Mouse (Mus musculus): ENCODE data around the gene Gm17124. TPM values are rescaled to one million over a fixed set of nuclear protein-coding genes. Genes with fewer than 3 reads are reported as not detected.
"Not testable (repeated sequence)": the region's sequence is repeated elsewhere in the genome, so short reads cannot be mapped to it uniquely, and the experiment has no call there.

The Gm17124 gene
- total RNA-seq (2012; rRNA removed) = not detected in 2 replicates

DNA sequence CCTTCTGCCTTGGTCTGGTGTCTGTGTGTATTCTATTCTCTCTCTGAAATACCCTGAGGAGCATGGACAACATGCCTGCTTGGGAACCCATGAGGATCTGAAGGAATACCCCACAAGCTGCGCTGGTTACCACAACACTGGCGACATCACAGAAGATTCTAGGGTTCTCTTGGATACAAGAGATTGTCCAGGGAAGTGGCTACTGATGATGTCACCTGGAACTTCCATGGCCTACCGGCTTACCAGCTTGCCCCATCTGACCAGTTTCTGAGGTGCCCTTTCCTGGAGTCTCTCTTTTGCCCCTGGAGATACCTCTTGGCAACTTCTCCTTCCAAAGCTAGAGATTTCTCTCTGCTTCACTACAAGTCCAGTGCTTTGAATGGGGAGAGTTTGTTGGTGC lies at the start of gene Gm17124:
Gene Gm17124 (minus strand): TSS at position 101 of the 400 bp plus-strand sequence.
- in situ Hi-C loops (cut with MboI; ENCODE audit: low sequenced_read_pairs in 2 of 2, unreplicated experiment in 2 of 2); H3K36me3 ChIP-seq (ENCODE audit: control insufficient read depth, insufficient read depth, low read length, poor library complexity, severe bottlenecking); H3K9ac ChIP-seq (ENCODE audit: insufficient read depth, low read depth, low read length, poor library complexity, severe bottlenecking); H3K9me3 ChIP-seq (ENCODE audit: control insufficient read depth, insufficient read depth, low read depth, low read length); H3K4me3 ChIP-seq (ENCODE audit: insufficient read depth in 1 of 2, low read depth in 1 of 2, low read length in 2 of 2, poor library complexity in 1 of 2, severe bottlenecking in 1 of 2); H3K4me1 ChIP-seq (ENCODE audit: control insufficient read depth in 2 of 2, insufficient read depth in 2 of 2, low read length in 2 of 2, poor library complexity in 1 of 2); DNase-seq (ENCODE audit: low read depth, low spot score); H3K27ac ChIP-seq (ENCODE audit: insufficient read depth, low read depth, low read length, poor library complexity, severe bottlenecking): not testable (repeated sequence)

DNA sequence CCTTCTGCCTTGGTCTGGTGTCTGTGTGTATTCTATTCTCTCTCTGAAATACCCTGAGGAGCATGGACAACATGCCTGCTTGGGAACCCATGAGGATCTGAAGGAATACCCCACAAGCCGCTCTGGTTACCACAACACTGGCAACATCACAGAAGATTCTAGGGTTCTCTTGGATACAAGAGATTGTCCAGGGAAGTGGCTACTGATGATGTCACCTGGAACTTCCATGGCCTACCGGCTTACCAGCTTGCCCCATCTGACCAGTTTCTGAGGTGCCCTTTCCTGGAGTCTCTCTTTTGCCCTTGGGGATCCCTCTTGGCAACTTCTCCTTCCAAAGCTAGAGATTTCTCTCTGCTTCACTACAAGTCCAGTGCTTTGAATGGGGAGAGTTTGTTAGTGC lies 42.1 kb upstream of the Gm17124 start, which contains the start of gene Gm3633:
Gene Gm3633 (minus strand): TSS at position 101 of the 400 bp plus-strand sequence.
- H3K36me3 ChIP-seq (ENCODE audit: control insufficient read depth, insufficient read depth, low read length, poor library complexity, severe bottlenecking); H3K4me3 ChIP-seq (ENCODE audit: insufficient read depth in 1 of 2, low read depth in 1 of 2, low read length in 2 of 2, poor library complexity in 1 of 2, severe bottlenecking in 1 of 2); H3K4me1 ChIP-seq (ENCODE audit: control insufficient read depth in 2 of 2, insufficient read depth in 2 of 2, low read length in 2 of 2, poor library complexity in 1 of 2); H3K9me3 ChIP-seq (ENCODE audit: control insufficient read depth, insufficient read depth, low read depth, low read length); DNase-seq (ENCODE audit: low read depth, low spot score); H3K27ac ChIP-seq (ENCODE audit: insufficient read depth, low read depth, low read length, poor library complexity, severe bottlenecking); in situ Hi-C loops (cut with MboI; ENCODE audit: low sequenced_read_pairs in 2 of 2, unreplicated experiment in 2 of 2); H3K9ac ChIP-seq (ENCODE audit: insufficient read depth, low read depth, low read length, poor library complexity, severe bottlenecking): not testable (repeated sequence)

Other genes starting within 250 kb of the Gm17124 start
- gene Gm8005, start 160.2 kb downstream of the Gm17124 start, total RNA-seq (2012; rRNA removed) = not detected in 2 replicates
- not detected in 2 replicates for gene Gm8011, start 136.0 kb downstream of the Gm17124 start, total RNA-seq (2012; rRNA removed)
- not detected in 2 replicates for gene Gm8020, start 97.5 kb downstream of the Gm17124 start, total RNA-seq (2012; rRNA removed)
- gene Gm8024, start 75.6 kb downstream of the Gm17124 start, total RNA-seq (2012; rRNA removed) = 0.18 TPM in 1 of 2 replicates, not detected in the other
- not detected in 2 replicates for gene Gm3633, start 42.0 kb upstream of the Gm17124 start, total RNA-seq (2012; rRNA removed)
- gene Gm10378, start 56.1 kb upstream of the Gm17124 start, total RNA-seq (2012; rRNA removed) = not detected in 2 replicates
- gene Gm3015, start 168.9 kb upstream of the Gm17124 start, total RNA-seq (2012; rRNA removed) = not detected in 2 replicates
- gene Gm10377, start 198.1 kb upstream of the Gm17124 start, total RNA-seq (2012; rRNA removed) = not detected in 2 replicates